Mouse (Mus musculus): ENCODE measurements at regions not wholly inside any gene's neighbourhood (a gene's known extent, or its start where the extent isn't known, plus 50 kb on each side); places are given as distances from the start of the nearest gene placed in this dataset.

DNA sequence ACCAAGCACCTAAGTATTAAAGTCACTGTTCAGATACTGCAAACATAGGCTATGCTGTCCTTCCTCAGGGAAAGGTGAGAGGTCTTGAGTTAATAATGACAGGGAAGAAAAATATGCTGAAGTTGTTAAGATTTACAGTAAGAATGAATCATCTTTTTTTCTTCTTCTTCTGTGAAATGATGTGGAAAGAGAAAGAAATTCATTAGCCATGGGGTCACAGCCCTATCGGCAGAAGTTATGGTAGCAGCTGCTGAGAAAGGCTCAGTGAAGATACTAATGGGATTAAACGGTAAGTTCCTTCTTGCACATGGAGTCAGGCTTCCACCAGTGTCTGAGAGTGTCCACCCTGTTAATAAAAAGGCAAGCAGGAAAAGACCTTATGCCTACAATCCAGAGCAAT, 533.9 kb upstream of the Nox3 start:
- Histone ChIP-seq H3K4me2 (no peak overlapping the region), H3K36me3 (no peaks in the 10 kb centered on the region), H3K27ac (ENCODE audit: poor library complexity, severe bottlenecking) (no peak overlapping the region), H3K4me3 (no peak overlapping the region), H3K27me3 (replicated peaks) (no peaks in the 10 kb centered on the region), H3K9ac (no peak overlapping the region), H3K9me3 (replicated peaks) (no peaks in the 10 kb centered on the region), H3K4me1 (replicated peaks) (peaks cover 8% of the 10 kb centered on the region; the same call in 1 of the 2 replicates)
- WGBS, result 76% methylated on average over 2 of the region's 2 CpGs
- no peak for ATAC-seq (ENCODE audit: insufficient number of reproducible peaks, low FRiP score)

DNA sequence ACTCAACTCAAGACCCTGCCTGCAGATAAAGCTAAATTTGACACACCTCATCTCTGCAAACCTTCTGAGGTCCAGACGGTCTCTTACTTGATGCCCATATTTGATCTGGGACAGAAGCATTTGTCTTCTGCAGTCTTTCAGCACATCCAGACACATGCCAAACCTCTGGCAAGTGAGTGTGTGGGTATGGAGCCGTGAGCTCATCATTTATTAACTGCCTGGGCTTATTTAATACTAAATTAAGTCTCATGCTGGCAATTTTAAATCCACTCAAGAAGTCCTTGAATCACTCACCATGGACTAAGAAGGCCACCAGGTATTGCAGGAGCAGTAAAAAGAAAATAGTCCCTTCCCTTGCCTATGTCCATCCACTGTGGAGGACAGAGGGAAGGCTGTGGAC, 554.4 kb upstream of the Nox3 start:
- Histone ChIP-seq H3K27ac (ENCODE audit: poor library complexity, severe bottlenecking) (no peak overlapping the region), H3K4me3 (no peak overlapping the region), H3K4me2 (no peak overlapping the region), H3K4me1 (replicated peaks) (no peaks in the 10 kb centered on the region), H3K9ac (no peak overlapping the region), H3K27me3 (replicated peaks) (no peaks in the 10 kb centered on the region), H3K9me3 (replicated peaks) (0 out of 2 replicates have a peak, but pooled peaks cover 2% of the 10 kb centered on the region), H3K36me3 (no peaks in the 10 kb centered on the region)
- no peak for ATAC-seq (ENCODE audit: insufficient number of reproducible peaks, low FRiP score)
- 84% methylated on average over 2 of the region's 2 CpGs for WGBS

DNA sequence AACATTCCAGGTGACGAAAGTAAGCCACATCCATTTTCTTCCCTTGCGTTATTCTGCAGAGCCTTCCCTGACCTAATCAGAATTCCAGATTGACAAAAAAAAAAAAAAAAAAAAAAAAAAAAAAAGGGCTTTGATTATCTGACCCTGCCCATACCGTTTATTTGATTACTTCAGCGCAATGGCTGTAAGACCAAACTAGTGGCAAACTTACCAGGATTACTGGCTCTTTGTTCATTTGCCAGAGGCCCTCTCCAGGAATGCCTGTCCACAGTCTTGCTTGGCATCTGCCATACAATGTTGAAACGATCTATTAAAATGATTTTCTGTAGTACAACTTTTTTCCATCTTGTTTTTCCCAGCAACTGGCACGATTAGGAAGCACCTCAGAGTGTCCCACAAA, 569.4 kb upstream of the Nox3 start:
- no peaks in the 10 kb centered on the region for H3K9me3 ChIP-seq (replicated peaks)
- no peak for ATAC-seq (ENCODE audit: insufficient number of reproducible peaks, low FRiP score)
- H3K4me2 ChIP-seq, result no peak overlapping the region
- 48% methylated on average over 6 of the region's 6 CpGs for WGBS
- H3K4me1 ChIP-seq (replicated peaks), result no peaks in the 10 kb centered on the region
- no peak overlapping the region for H3K27ac ChIP-seq (ENCODE audit: poor library complexity, severe bottlenecking)
- no peak overlapping the region for H3K9ac ChIP-seq
- no peak overlapping the region for H3K4me3 ChIP-seq
- H3K36me3 ChIP-seq, result no peaks in the 10 kb centered on the region
- H3K27me3 ChIP-seq (replicated peaks), result no peaks in the 10 kb centered on the region

DNA sequence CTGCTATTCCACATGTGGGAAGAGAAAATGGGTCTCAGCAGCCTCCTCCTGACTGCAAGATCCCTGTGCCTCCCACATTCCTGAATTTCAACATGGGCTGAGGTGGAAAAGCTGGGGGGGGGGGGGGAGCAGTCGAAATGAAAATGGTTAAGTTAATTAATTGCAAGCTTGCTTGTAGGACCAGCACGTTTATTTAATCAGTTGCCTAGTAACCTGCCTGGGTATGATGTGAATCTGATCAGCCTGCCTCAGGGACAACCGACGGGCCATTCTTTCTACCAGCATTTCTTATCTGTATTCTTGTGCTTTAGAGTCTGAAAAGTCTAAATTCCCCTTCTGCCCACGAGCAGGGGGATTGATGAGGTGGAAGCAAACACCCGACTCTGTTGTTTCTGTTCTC, 569.9 kb upstream of the Nox3 start:
- no peak overlapping the region for H3K9ac ChIP-seq

DNA sequence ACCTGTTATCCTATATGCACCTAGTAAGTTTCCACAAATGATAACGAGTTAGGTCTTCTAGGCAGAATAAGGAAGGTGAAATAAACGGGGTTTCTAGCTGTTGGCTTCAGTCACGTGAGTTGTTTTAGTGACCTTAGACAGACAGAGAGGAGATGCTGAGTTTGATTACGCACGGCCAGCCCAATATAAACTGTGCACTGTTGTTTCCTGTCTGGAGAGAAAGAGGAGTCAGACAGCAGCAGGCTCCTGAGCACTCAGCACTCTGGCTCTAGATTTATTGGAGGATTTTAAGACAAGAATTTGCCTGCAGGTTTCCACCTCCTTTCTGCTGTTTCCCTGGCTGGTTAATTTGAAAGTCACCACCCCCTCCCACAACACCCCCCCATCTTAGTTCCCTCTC, 570.4 kb upstream of the Nox3 start:
- Histone ChIP-seq H3K4me3 (no peak overlapping the region), H3K27ac (ENCODE audit: poor library complexity, severe bottlenecking) (no peak overlapping the region), H3K9me3 (replicated peaks) (no peaks in the 10 kb centered on the region), H3K4me1 (replicated peaks) (no peaks in the 10 kb centered on the region), H3K9ac (no peak overlapping the region), H3K36me3 (no peaks in the 10 kb centered on the region), H3K4me2 (no peak overlapping the region), H3K27me3 (replicated peaks) (no peaks in the 10 kb centered on the region)
- ATAC-seq (ENCODE audit: insufficient number of reproducible peaks, low FRiP score), result no peak
- 35% methylated on average over 5 of the region's 5 CpGs for WGBS

More for the DNA sequence above, 569.9 kb upstream of the Nox3 start:
- Histone ChIP-seq H3K4me1 (replicated peaks) (no peaks in the 10 kb centered on the region), H3K36me3 (no peaks in the 10 kb centered on the region), H3K4me2 (no peak overlapping the region), H3K27me3 (replicated peaks) (no peaks in the 10 kb centered on the region), H3K9me3 (replicated peaks) (no peaks in the 10 kb centered on the region), H3K4me3 (no peak overlapping the region), H3K27ac (ENCODE audit: poor library complexity, severe bottlenecking) (no peak overlapping the region)
- ATAC-seq (ENCODE audit: insufficient number of reproducible peaks, low FRiP score), result no peak
- 17% methylated on average over 6 of the region's 6 CpGs for WGBS

DNA sequence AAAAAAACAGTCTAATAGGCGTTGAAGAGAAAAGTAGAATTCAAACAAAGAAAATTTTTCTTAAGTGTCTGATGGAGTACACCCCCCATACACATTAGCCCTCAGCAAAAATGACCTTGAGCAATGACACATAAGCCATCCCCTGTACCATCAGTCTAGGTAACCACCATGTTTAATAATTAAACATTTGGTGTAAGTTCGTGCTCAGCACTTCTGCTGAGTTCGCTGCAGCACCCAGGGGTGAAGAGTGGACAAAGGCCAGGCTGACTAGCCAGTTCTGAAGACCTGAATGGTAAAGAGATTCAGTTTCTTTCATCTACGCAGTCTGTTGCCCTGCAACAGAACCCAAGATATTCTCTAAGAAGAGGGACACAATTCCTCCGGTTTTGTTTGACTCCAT, 572.3 kb upstream of the Nox3 start:
- no peaks in the 10 kb centered on the region for H3K9me3 ChIP-seq (replicated peaks)
- WGBS, result 71% methylated on average over 5 of the region's 5 CpGs
- H3K4me1 ChIP-seq (replicated peaks), result no peaks in the 10 kb centered on the region
- no peak overlapping the region for H3K27ac ChIP-seq (ENCODE audit: poor library complexity, severe bottlenecking)
- H3K4me2 ChIP-seq, result no peak overlapping the region
- H3K4me3 ChIP-seq, result no peak overlapping the region
- H3K27me3 ChIP-seq (replicated peaks), result no peaks in the 10 kb centered on the region
- no peak overlapping the region for H3K9ac ChIP-seq
- ATAC-seq (ENCODE audit: insufficient number of reproducible peaks, low FRiP score), result no peak
- no peaks in the 10 kb centered on the region for H3K36me3 ChIP-seq

DNA sequence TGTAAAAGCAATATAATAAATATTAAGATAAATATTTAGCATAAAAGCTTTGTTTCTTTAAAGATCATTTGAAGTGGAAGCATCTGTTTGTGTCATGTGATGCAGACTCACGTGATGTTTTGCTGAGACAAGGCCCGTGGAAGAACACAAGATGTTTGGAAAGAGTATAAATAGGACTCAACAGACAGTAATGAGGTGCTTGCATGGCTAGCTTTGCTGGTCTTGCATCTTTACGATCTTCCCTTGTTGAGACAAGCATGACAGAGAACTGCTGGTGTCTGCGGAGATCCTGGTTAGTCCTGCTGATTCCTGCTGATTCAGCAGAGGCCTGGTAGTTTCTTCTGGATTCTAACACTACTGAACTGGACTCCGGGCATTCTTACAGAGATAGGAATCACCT, 576.4 kb upstream of the Nox3 start:
- H3K4me1 ChIP-seq (replicated peaks), result no peaks in the 10 kb centered on the region
- no peaks in the 10 kb centered on the region for H3K27me3 ChIP-seq (replicated peaks)
- no peak for ATAC-seq (ENCODE audit: insufficient number of reproducible peaks, low FRiP score)
- H3K36me3 ChIP-seq, result no peaks in the 10 kb centered on the region
- H3K9me3 ChIP-seq (replicated peaks), result no peaks in the 10 kb centered on the region
- no peak overlapping the region for H3K27ac ChIP-seq (ENCODE audit: poor library complexity, severe bottlenecking)
- no peak overlapping the region for H3K4me2 ChIP-seq
- no peak overlapping the region for H3K9ac ChIP-seq
- WGBS, result 75% methylated on average over 5 of the region's 5 CpGs
- no peak overlapping the region for H3K4me3 ChIP-seq

DNA sequence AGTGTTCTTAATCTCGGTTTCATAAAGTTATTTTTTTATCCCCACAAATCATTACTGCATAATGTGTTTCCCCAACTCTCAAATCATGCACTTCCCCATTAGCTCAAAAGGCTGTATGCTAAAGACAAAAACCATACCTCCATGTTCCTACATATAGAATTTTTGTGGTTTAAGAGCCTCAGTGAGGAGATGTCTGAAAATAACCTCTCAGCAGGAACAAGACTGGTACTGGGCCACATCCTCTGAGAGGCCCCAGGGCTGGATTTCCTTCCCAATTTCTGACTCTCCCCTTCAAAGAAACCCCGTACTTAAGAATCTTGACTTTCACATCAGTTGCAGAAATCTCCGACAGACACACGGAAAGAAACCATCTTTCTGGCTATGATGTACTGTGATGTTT, 580.7 kb upstream of the Nox3 start:
- no peak overlapping the region for H3K9ac ChIP-seq
- 71% methylated on average over 4 of the region's 4 CpGs for WGBS
- no peak for ATAC-seq (ENCODE audit: insufficient number of reproducible peaks, low FRiP score)
- no peak overlapping the region for H3K27ac ChIP-seq (ENCODE audit: poor library complexity, severe bottlenecking)
- H3K4me3 ChIP-seq, result no peak overlapping the region
- H3K9me3 ChIP-seq (replicated peaks), result no peaks in the 10 kb centered on the region
- no peaks in the 10 kb centered on the region for H3K36me3 ChIP-seq
- H3K27me3 ChIP-seq (replicated peaks), result no peaks in the 10 kb centered on the region
- H3K4me1 ChIP-seq (replicated peaks), result no peaks in the 10 kb centered on the region
- H3K4me2 ChIP-seq, result no peak overlapping the region

DNA sequence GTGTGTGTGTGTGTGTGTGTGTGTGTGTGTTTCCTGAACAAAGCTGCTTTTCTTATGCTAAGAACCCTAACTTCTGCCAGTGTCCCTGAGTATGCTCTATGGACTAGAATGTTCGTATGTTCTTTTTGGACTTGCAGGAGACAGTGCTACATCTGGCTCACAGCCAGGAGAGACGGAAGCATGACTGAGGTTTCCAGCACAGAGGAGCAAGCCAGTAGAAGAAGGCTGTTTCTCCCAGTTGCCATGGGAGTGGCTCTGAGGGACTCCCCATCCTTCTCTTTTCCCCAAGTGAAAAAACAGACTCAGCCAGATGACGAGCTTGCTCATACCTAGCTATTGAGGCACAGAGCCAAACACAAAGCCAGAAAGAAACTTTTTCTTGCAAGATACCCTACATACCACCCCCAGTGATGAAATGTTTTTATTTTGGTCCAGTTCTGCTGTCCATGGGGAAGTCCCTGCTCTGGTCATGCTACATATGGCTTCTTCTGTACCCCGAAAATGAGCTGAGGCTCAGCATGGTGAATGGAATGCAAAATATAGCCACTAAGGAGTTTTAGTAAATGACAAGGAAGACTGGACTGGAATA, 582.3 kb upstream of the Nox3 start:
- no peak overlapping the region for H3K4me2 ChIP-seq
- H3K9ac ChIP-seq, result no peak overlapping the region
- H3K4me1 ChIP-seq (replicated peaks), result no peaks in the 10 kb centered on the region
- WGBS, result 60% methylated on average over 4 of the region's 4 CpGs
- H3K36me3 ChIP-seq, result no peaks in the 10 kb centered on the region
- no peak overlapping the region for H3K4me3 ChIP-seq
- H3K27ac ChIP-seq (ENCODE audit: poor library complexity, severe bottlenecking), result no peak overlapping the region
- ATAC-seq (ENCODE audit: insufficient number of reproducible peaks, low FRiP score), result no peak
- H3K9me3 ChIP-seq (replicated peaks), result no peaks in the 10 kb centered on the region
- no peaks in the 10 kb centered on the region for H3K27me3 ChIP-seq (replicated peaks)

DNA sequence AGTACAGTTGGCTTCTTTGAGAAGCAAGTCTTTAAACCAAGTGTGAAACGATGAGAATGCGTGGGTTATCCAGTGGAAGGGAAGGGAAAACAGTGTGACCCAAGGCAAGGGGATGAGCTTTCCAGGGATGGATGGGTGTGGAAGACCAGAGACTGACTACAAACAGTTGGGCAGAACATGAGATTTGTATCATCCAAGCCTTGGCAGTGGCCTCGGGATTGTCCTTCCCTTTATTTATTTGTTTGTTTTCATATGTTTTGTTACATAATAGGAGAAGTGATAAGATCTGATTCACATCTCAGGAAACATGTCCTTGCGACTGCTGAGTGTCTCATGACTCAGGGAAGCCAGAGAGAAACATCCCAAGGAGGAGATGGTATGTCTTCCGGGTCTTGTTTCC, 585.4 kb upstream of the Nox3 start:
- Histone ChIP-seq H3K36me3 (no peaks in the 10 kb centered on the region), H3K4me2 (no peak overlapping the region), H3K9ac (no peak overlapping the region), H3K27me3 (replicated peaks) (no peaks in the 10 kb centered on the region), H3K27ac (ENCODE audit: poor library complexity, severe bottlenecking) (no peak overlapping the region), H3K4me3 (no peak overlapping the region), H3K9me3 (replicated peaks) (no peaks in the 10 kb centered on the region), H3K4me1 (replicated peaks) (no peaks in the 10 kb centered on the region)
- 68% methylated on average over 5 of the region's 5 CpGs for WGBS
- no peak for ATAC-seq (ENCODE audit: insufficient number of reproducible peaks, low FRiP score)

DNA sequence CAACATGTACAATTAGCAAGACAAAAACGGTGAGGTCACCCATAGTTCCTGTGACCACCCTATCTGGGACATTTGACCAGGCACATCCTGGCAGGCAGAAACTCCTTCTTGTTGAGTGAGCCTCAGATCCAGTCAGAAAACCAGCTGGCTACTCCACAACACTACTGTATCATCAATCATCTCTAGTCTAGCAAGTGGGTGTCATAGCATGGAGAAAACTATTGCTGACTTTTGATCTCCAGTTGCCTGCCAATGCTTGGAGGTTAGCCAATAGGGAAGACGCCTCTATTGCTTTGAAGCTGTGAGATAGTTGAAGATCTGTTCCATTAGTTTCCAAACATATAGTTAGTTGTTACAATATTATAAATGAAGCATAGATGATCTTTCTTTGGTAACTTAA, 595.4 kb upstream of the Nox3 start:
- 69% methylated on average over 2 of the region's 2 CpGs for WGBS
- Histone ChIP-seq H3K4me1 (replicated peaks) (no peaks in the 10 kb centered on the region), H3K27me3 (replicated peaks) (no peaks in the 10 kb centered on the region), H3K36me3 (no peaks in the 10 kb centered on the region), H3K9ac (no peak overlapping the region), H3K4me2 (no peak overlapping the region), H3K4me3 (no peak overlapping the region), H3K9me3 (replicated peaks) (no peaks in the 10 kb centered on the region), H3K27ac (ENCODE audit: poor library complexity, severe bottlenecking) (no peak overlapping the region)
- ATAC-seq (ENCODE audit: insufficient number of reproducible peaks, low FRiP score), result no peak

DNA sequence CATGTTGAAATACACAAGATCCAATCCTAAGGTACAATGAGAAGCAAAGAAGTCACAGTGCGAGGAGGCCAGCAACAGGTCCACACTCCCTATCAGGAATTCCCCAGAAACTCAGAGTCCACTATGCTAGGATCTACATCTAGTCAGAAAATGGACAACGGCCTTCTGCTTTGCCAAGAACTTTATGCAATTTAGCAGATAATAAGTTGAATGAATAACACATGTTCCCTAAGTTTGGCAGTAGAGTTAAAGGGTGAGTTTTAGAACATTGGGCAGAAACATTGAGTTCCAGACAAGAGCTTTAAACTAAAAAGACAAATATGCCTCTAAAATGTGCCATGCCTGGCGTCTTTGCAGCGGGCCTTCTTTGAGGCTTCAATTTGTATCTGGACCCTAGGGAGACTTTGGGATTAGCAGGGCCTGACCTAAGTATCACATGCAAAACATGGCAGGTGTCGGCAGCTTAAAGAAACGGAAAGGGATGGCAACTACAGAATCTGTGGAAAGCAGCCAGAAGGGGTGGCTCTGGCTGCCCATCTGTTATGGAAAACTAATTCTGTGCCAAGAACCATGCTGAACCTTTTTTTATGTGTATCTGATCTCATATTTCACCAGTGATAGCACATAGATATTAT, 600.6 kb upstream of the Nox3 start:
- Histone ChIP-seq H3K4me3 (no peak overlapping the region), H3K4me1 (replicated peaks) (peaks cover 12% of the 10 kb centered on the region), H3K36me3 (no peaks in the 10 kb centered on the region), H3K9ac (no peak overlapping the region), H3K4me2 (no peak overlapping the region), H3K27me3 (replicated peaks) (no peaks in the 10 kb centered on the region), H3K9me3 (replicated peaks) (no peaks in the 10 kb centered on the region), H3K27ac (ENCODE audit: poor library complexity, severe bottlenecking) (no peak overlapping the region)
- 80% methylated on average over 6 of the region's 6 CpGs for WGBS
- ATAC-seq (ENCODE audit: insufficient number of reproducible peaks, low FRiP score), result no peak
